Comparison of ENCODE assay signal across 8 mouse cellular contexts in genomic region chr9:106890496-106891240, GRCm38 (mm10). TPM values are rescaled to one million over a fixed set of nuclear protein-coding genes. Genes with fewer than 3 reads are reported as not detected.
DNase-seq lines count a peak whose midpoint lies in the region; ATAC-seq lines count a peak whose summit lies in the region.

No protein-coding gene starts in this region.

- DNase-seq in heart, adult 11 months: peak; percentile 91
- no peak for DNase-seq in heart, postnatal 25 days (ENCODE audit: low spot score)
- peak; percentile 74 to 79 for DNase-seq in adrenal gland, postnatal 36 days
- peak; percentile 31 for DNase-seq in heart, postnatal 4 days
- DNase-seq in testis, postnatal 10 days (ENCODE audit: low spot score): peak; percentile 75
- no peak for DNase-seq in frontal cortex, postnatal 25 days (ENCODE audit: low spot score in 2 of 2)

- intact Hi-C loops in heart, postnatal 25 days (cut with DNase I): loop anchor here (5.0 kb wide), 1 partner anchor 447 kb away; the partner anchor contains the start of gene Hemk1

- peaks cover 24% of the 10 kb centered on the region for H3K36me3 ChIP-seq in limb, embryonic 15.5 days

- ATAC-seq in limb, embryonic 15.5 days (ENCODE audit: insufficient number of reproducible peaks, low FRiP score, low TSS enrichment, low read depth): no peak
- no peak for ATAC-seq in megakaryocyte progenitor cell, adult 5-6 weeks (replicated peaks; ENCODE audit: poor library complexity)

- H3K9me3 ChIP-seq in limb, embryonic 15.5 days: no peaks in the 10 kb centered on the region

- 0 out of 2 replicates have a peak overlapping the region, but pooled peaks have one; percentile 85 for H3K9ac ChIP-seq in limb, embryonic 15.5 days

- peak overlapping the region; percentile 94 for H3K4me3 ChIP-seq in limb, embryonic 15.5 days

- H3K4me1 ChIP-seq in limb, embryonic 15.5 days: peaks cover 50% of the 10 kb centered on the region

- 65% methylated on average over 8 of the region's 8 CpGs for WGBS in limb, embryonic 15.5 days

- no peaks in the 10 kb centered on the region for H3K27me3 ChIP-seq in limb, embryonic 15.5 days

- H3K27ac ChIP-seq in limb, embryonic 15.5 days: no peak overlapping the region

- H3K4me2 ChIP-seq in limb, embryonic 15.5 days: peak overlapping the region; percentile 64

RNA-seq across cellular contexts. Expression of gene Manf, which starts 1.1 kb away (rescaled TPM):
- total RNA-seq in heart, postnatal 25 days (2021): 100 to 1,000 TPM; 169 to 207 TPM
- 100 to 1,000 TPM; 314 to 358 TPM for total RNA-seq in adrenal gland, postnatal 36 days (2021)
- total RNA-seq in heart, postnatal 4 days (2021): 100 to 1,000 TPM; 137 to 160 TPM
- polyA plus RNA-seq in limb, embryonic 15.5 days (2015; fragmentation: Nextera tagmentation; extraction: Ambion mirVana): 311 and 319 TPM in 2 replicates
- total RNA-seq in megakaryocyte progenitor cell, adult 5-6 weeks (2015): 619 and 658 TPM in 2 replicates
- total RNA-seq in megakaryocyte progenitor cell, adult 5-6 weeks (2017): 405 and 458 TPM in 2 replicates

RNA-seq across cellular contexts. Expression of gene Rbm15b, which starts 3.4 kb away (rescaled TPM):
- total RNA-seq in heart, postnatal 25 days (2021): 10 to 100 TPM; 12.3 to 15.2 TPM
- 10 to 100 TPM; 22.6 to 28.9 TPM for total RNA-seq in adrenal gland, postnatal 36 days (2021)
- 10 to 100 TPM; 21.6 to 26.1 TPM for total RNA-seq in heart, postnatal 4 days (2021)
- 6.9 and 9.1 TPM in 2 replicates for polyA plus RNA-seq in limb, embryonic 15.5 days (2015; fragmentation: Nextera tagmentation; extraction: Ambion mirVana)
- 20.3 and 22.6 TPM in 2 replicates for total RNA-seq in megakaryocyte progenitor cell, adult 5-6 weeks (2015)
- 23.7 and 26.1 TPM in 2 replicates for total RNA-seq in megakaryocyte progenitor cell, adult 5-6 weeks (2017)

Comparison
In these comparisons a context has a peak if more than half of its experiments do, and no peak if none do; other contexts are left out.
1. DNase-seq: peak in heart, adult 11 months (single experiment), adrenal gland, postnatal 36 days (2 of 2), heart, postnatal 4 days (single experiment) and testis, postnatal 10 days (single experiment); none in heart, postnatal 25 days (single experiment) and frontal cortex, postnatal 25 days (0 of 2).